Mouse (Mus musculus) liver, adult 2 months (tissue): ENCODE measurements around the gene Gstm3. TPM values are rescaled to one million over a fixed set of nuclear protein-coding genes. Genes with fewer than 3 reads are reported as not detected.
"Not testable (repeated sequence)": the region's sequence is repeated elsewhere in the genome, so short reads cannot be mapped to it uniquely, and the experiment has no call there.

ENCODE experiments used
- DNase-seq: peaks from one replicate; pipeline ENCODE4 v3.0.0-alpha.2; 2011; ENCODE audit warnings: low read depth, low spot score; ENCODE audit errors: extremely low read depth
- H3K27ac ChIP-seq: fragments of 200-500 bp; replicated peaks from 2 replicates; pipeline ENCODE4 v1.5.1; 2012; ENCODE audit warnings: low read depth, mild to moderate bottlenecking, control low read depth, inconsistent platforms, low read length; ENCODE audit not compliant: insufficient read depth
- H3K27me3 ChIP-seq: fragments of 200-500 bp; 2 replicates; pipeline ENCODE4 v1.6.1; 2012; ENCODE audit warnings: mild to moderate bottlenecking, moderate library complexity, low read length, inconsistent platforms; ENCODE audit not compliant: control insufficient read depth, insufficient read depth
- H3K36me3 ChIP-seq: fragments of 200-500 bp; 2 replicates; pipeline ENCODE4 v1.6.1; 2012; ENCODE audit warnings: low read length, inconsistent platforms; ENCODE audit not compliant: control insufficient read depth, insufficient read depth
- H3K4me1 ChIP-seq: fragments of 200-500 bp; 2 replicates; pipeline ENCODE4 v1.6.1; 2011; ENCODE audit warnings: low read length; ENCODE audit not compliant: control insufficient read depth, insufficient read depth
- H3K4me3 ChIP-seq: fragments of 200-500 bp; 2 replicates; pipeline ENCODE4 v1.5.1; 2011; ENCODE audit warnings: low read depth, mild to moderate bottlenecking, control low read depth, low read length, moderate library complexity; ENCODE audit not compliant: insufficient read depth
- H3K79me2 ChIP-seq: fragments of 200-500 bp; 2 replicates; pipeline ENCODE4 v1.6.1; 2012; ENCODE audit warnings: inconsistent platforms, mild to moderate bottlenecking, low read length, moderate library complexity; ENCODE audit not compliant: control insufficient read depth, insufficient read depth
- H3K9ac ChIP-seq: fragments of 200-500 bp; 2 replicates; pipeline ENCODE4 v1.6.1; 2012; ENCODE audit warnings: low read depth, mild to moderate bottlenecking, control low read depth, inconsistent platforms, low read length
- CTCF ChIP-seq: fragments of 200-500 bp; IDR thresholded peaks from 2 replicates; pipeline ENCODE4 v1.5.1; 2011; ENCODE audit warnings: low read depth, low read length, control low read depth
- POLR2A ChIP-seq: fragments of 200-500 bp; IDR thresholded peaks from 2 replicates; pipeline ENCODE4 v1.6.1; 2011; ENCODE audit warnings: low read length, control low read depth; ENCODE audit not compliant: insufficient read depth; ENCODE audit errors: extremely low read depth
- WGBS: fragments of 180-500 bp; shearing (Covaris S2); methylation state at CpG from one replicate; pipeline ENCODE4 v1.1.7; 2018; 5-methylcytosine and 5-hydroxymethylcytosine counted together
- polyA plus RNA-seq: library from polyadenylated mRNA; depleted of rRNA; stranded (reverse); fragments of >200 nt; gene quantifications from 2 replicates; pipeline ENCODE4 v1.2.3, GENCODE M21; 2012
- total RNA-seq: library from RNA; depleted of rRNA; stranded (reverse); fragments of >200 nt; gene quantifications from 2 replicates; pipeline ENCODE4 v1.2.3, GENCODE M21; 2014

Gstm3 gene
- total and polyA plus RNA-seq, 2 experiments: 34.1 to 145 TPM

DNA sequence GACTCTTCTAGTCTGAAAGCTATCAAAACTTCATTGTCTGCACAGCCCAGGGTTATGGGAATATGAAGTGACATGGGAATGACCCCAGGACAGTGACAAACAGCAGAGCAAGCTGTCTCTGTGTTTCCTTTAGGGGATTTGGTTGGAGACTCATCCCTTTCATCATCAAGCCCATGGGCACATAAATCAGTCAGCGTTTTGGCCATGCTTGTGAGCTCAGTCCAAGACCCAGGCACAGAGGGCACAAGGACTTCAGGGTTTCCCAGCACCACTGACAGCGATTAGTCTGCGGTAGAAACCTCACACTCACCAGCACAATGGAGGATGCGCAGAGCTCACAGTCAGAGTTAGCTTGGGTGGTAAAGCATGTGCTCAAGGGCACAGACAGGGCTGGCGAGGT, 15.2 kb downstream of the Gstm3 start:
- Histone ChIP-seq H3K4me3 (no peak overlapping the region), H3K36me3 (no peaks in the 10 kb centered on the region), H3K9ac (no peak overlapping the region), H3K27ac (no peak overlapping the region), H3K79me2 (no peaks in the 10 kb centered on the region), H3K27me3 (no peaks in the 10 kb centered on the region), H3K4me1 (peaks cover 13% of the 10 kb centered on the region)
- DNase-seq: no peak
- no peak for TF ChIP-seq POLR2A
- no peak for TF ChIP-seq CTCF
- WGBS: 87% methylated on average over 5 of the region's 5 CpGs

DNA sequence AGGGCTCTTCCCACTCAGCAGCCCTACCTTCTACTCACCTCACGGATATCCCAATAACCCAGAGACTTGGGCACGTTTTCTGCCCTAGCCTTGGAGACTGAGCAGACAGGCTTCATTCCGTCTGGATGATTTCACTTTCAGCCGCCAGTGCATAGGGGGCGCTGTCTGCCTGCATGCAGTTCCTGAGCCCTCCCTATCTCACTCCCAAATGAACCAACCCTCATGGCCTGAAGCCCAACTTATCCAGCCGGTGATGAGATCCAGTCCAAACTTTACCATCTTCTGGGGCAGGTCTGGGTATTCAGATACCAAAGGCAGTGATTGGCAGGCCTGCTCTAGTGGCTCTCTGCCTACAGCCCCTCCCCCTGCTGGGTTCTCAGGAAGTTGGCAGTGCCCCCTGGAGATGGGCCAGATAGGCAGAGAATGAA, 15.7 kb downstream of the Gstm3 start:
- Histone ChIP-seq H3K36me3 (no peaks in the 10 kb centered on the region), H3K4me3 (no peak overlapping the region), H3K27me3 (no peaks in the 10 kb centered on the region), H3K4me1 (peaks cover 13% of the 10 kb centered on the region), H3K79me2 (no peaks in the 10 kb centered on the region), H3K27ac (no peak overlapping the region), H3K9ac (no peak overlapping the region)
- DNase-seq: peak; percentile 94
- TF ChIP-seq CTCF (peak; percentile 99), POLR2A (no peak)
- WGBS: 4% methylated on average over 6 of the region's 6 CpGs

DNA sequence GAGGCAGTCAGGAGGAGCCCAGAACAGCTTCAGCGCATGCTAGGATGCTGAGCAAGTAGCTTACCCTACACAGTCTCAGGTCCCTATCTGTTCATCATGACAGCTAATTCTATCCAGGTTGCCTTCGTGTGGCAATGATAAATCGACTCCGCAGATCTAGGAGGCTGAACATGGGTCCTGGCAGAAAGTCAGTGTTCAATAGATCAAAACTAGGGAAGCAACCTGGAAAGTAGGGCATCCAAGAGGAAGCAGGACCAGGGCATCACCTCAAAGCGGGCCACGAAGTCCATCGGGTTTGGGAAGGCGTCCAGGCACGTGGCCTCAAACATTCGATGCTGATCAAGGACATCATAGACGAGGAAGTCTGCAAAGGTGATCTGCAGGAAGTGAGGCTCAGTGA, 18.6 kb downstream of the Gstm3 start:
- TF ChIP-seq POLR2A (no peak), CTCF (no peak)
- H3K36me3 ChIP-seq: no peaks in the 10 kb centered on the region
- no peaks in the 10 kb centered on the region for H3K27me3 ChIP-seq
- H3K9ac ChIP-seq: no peak overlapping the region
- no peaks in the 10 kb centered on the region for H3K79me2 ChIP-seq
- no peak overlapping the region for H3K4me3 ChIP-seq
- peak; percentile 94 for DNase-seq
- WGBS: 25% methylated on average over 11 of the region's 11 CpGs
- H3K4me1 ChIP-seq: peaks cover 13% of the 10 kb centered on the region
- no peak overlapping the region for H3K27ac ChIP-seq

- not testable (repeated sequence) for H3K27me3 ChIP-seq, H3K36me3 ChIP-seq, H3K27ac ChIP-seq, H3K4me3 ChIP-seq, H3K79me2 ChIP-seq, H3K9ac ChIP-seq
- peaks cover 13% of the 10 kb centered on the region for H3K4me1 ChIP-seq
- peak; percentile 91 for DNase-seq
- 32% methylated on average over 1 of the region's 1 CpGs for WGBS
Observed at GRCm38 (mm10) chr3:107949461-107949860, 19.6 kb downstream of the Gstm3 start.

DNA sequence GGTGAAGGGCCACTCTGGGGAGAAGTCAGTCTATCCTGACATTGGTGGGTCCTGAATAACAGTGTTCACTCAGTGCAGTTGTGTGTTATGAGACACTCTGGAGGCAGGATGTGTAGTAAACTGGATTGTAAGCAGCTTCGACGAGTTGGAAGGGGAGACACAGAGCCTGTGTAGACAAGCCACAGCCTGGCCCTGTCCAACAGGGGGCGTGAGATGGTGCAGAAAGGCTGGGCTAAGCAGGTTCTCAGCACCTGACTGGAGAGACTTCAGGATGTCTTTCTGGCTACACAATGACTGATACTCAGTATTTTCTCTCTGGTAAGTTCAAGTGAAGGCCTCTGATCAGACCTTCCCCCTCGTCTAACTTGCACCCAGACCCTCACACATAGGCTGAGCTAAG, 23.4 kb downstream of the Gstm3 start:
- WGBS: 75% methylated on average over 4 of the region's 4 CpGs
- no peak for DNase-seq
- Histone ChIP-seq H3K27ac (no peak overlapping the region), H3K36me3 (no peaks in the 10 kb centered on the region), H3K27me3 (no peaks in the 10 kb centered on the region), H3K4me3 (no peak overlapping the region), H3K79me2 (no peaks in the 10 kb centered on the region), H3K9ac (no peak overlapping the region), H3K4me1 (peaks cover 14% of the 10 kb centered on the region)
- TF ChIP-seq POLR2A: no peak
- TF ChIP-seq CTCF: peak; percentile 35

- H3K79me2 ChIP-seq: no peaks in the 10 kb centered on the region
- no peaks in the 10 kb centered on the region for H3K36me3 ChIP-seq
- peak within 1 kb of the TSS; percentile 65 for H3K27ac ChIP-seq
- H3K9ac ChIP-seq: peak within 1 kb of the TSS; percentile 60; the same call in 1 of the 2 replicates
- H3K4me1 ChIP-seq: peaks cover 11% of the 10 kb centered on the region
- TF ChIP-seq POLR2A (peak; percentile 35; the same call in 1 of the 2 replicates), CTCF (peak; percentile 82)
- H3K27me3 ChIP-seq: no peaks in the 10 kb centered on the region
- 28% methylated on average over 20 of the region's 20 CpGs for WGBS
- DNase-seq: peak; percentile 96
- peak within 1 kb of the TSS; percentile 38 for H3K4me3 ChIP-seq
Observed at GRCm38 (mm10) chr3:107943239-107943990, 25.7 kb downstream of the Gstm3 start, which contains the start of gene Gstm6. Gstm6 (minus strand) TSS chr3:107943749.
